Mouse (Mus musculus) lung, postnatal 0 days (tissue): Measurements from ENCODE around the gene Wbp1l. TPM values are rescaled to one million over a fixed set of nuclear protein-coding genes. Genes with fewer than 3 reads are reported as not detected.

Source experiments
- ATAC-seq: fragments of 200-750 bp; cut with Nextera tagmentation; 2 replicates; pipeline ENCODE4 v1.8.0; 2017; ENCODE audit warnings: moderate library complexity
- DNase-seq: peaks from one replicate; pipeline ENCODE4 v3.0.0-alpha.2; 2016; ENCODE audit warnings: low spot score
- H3K27ac ChIP-seq: fragments of 300-500 bp; sonication (generic); 2 replicates; pipeline ENCODE4 v1.5.1; 2014; ENCODE audit warnings: antibody characterized with exemption, mild to moderate bottlenecking, low read length, mixed read lengths
- H3K27me3 ChIP-seq: fragments of 300-500 bp; sonication (generic); replicated peaks from 2 replicates; pipeline ENCODE4 v1.6.1; 2014; ENCODE audit warnings: low read length, mixed read lengths; ENCODE audit not compliant: insufficient read depth
- H3K36me3 ChIP-seq: fragments of 300-500 bp; sonication (generic); 2 replicates; pipeline ENCODE4 v1.6.1; 2014; ENCODE audit warnings: low read length, mixed read lengths; ENCODE audit not compliant: insufficient read depth
- H3K4me1 ChIP-seq: fragments of 300-500 bp; sonication (generic); 2 replicates; pipeline ENCODE4 v1.6.1; 2014; ENCODE audit warnings: antibody characterized with exemption, low read depth, low read length, mixed read lengths; ENCODE audit not compliant: insufficient read depth
- H3K4me2 ChIP-seq: fragments of 300-500 bp; sonication (generic); replicated peaks from 2 replicates; pipeline ENCODE4 v1.6.1; 2014; ENCODE audit warnings: low read depth, mild to moderate bottlenecking, low read length, moderate library complexity, mixed read lengths
- H3K4me3 ChIP-seq: fragments of 300-500 bp; sonication (generic); 2 replicates; pipeline ENCODE4 v1.5.1; 2014; ENCODE audit warnings: low read depth, low read length
- H3K9ac ChIP-seq: fragments of 300-500 bp; sonication (generic); replicated peaks from 2 replicates; pipeline ENCODE4 v1.6.1; 2014; ENCODE audit warnings: low read depth, mild to moderate bottlenecking
- H3K9me3 ChIP-seq: fragments of 300-500 bp; sonication (generic); 2 replicates; pipeline ENCODE4 v1.6.1; 2016; ENCODE audit warnings: low read length, mixed read lengths
- CTCF ChIP-seq: IDR thresholded peaks from 2 replicates; pipeline ENCODE4 v1.5.1; 2016; ENCODE audit warnings: antibody characterized with exemption, mild to moderate bottlenecking
- EP300 ChIP-seq: IDR thresholded peaks from 2 replicates; pipeline ENCODE4 v1.6.1; 2016; ENCODE audit warnings: antibody characterized with exemption, mild to moderate bottlenecking, control low read depth
- WGBS: fragments of 180-500 bp; shearing (Covaris S2); extraction: QIAGEN DNeasy Blood & Tissue Kit; methylation state at CpG from one replicate; pipeline ENCODE4 v1.1.7; 2014; 5-methylcytosine and 5-hydroxymethylcytosine counted together
- polyA plus RNA-seq: library from polyadenylated mRNA; unstranded; fragments of >200 nt; fragmentation: Nextera tagmentation; extraction: Ambion mirVana; gene quantifications from 2 replicates; pipeline ENCODE4 v1.2.1, GENCODE M21; 2015

Gene Wbp1l
- polyA plus RNA-seq, 1 experiment from 2014 or later, result 37.4 TPM

DNA sequence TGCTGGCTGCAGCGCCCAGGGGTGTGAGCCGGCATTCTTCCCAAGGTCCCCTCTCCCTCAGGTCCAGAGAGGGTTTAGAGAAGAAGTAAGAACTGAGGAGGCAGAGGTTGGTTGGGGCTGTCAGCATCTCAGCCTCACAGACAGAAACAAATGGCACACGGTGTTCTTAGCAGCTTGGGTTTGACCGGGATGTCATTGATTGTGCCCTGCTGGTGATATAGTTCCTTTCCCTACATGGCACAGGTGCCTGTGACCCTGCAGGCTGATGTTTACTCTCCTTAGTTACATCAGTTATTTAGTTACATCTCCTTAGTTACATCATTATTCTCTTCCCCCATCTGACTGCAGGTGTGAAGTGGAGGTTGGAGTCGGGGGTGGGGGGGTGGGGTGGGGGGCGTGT, 7.3 kb upstream of the Wbp1l start:
- H3K4me1 ChIP-seq, result no peaks in the 10 kb centered on the region
- no peak overlapping the region for H3K4me2 ChIP-seq
- H3K9me3 ChIP-seq, result no peaks in the 10 kb centered on the region
- no peak overlapping the region for H3K27ac ChIP-seq
- DNase-seq (no peak), ATAC-seq (no peak)
- TF ChIP-seq CTCF (no peak), EP300 (no peak)
- 82% methylated on average over 6 of the region's 6 CpGs for WGBS
- no peak overlapping the region for H3K4me3 ChIP-seq
- no peaks in the 10 kb centered on the region for H3K36me3 ChIP-seq
- no peak overlapping the region for H3K9ac ChIP-seq
- H3K27me3 ChIP-seq, result no peaks in the 10 kb centered on the region

DNA sequence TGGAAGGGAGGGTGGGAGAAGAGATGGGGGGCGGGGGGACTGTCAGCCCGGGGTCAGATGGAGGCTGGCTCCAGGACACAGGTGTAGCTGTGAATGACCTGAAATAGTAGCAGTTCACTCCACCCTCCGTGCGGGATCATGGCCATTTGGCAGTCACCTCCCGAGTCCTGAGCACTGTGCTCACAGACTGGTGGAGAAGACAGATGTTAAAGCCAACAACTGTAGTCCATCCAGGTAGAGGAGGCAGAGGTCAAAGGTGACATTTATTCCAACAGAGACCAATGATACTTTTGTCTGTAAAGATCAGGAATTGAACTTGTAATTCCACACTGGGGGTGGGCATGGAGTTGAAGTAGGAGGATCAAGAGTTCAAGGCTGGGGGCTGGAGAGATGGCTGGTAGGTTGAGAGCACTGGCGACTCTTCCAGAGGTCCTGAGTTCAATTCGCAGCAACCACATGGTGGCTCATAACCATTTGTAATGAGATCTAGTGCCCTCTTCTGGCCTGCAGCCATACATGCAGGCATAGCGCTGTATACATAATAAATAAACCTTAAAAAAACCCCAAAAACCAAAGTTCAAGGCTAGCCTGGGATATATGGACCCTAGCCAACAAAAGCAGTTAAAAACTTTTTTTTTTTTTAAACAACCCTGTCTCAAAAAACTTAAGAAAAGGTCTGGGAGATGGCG, 6.0 kb upstream of the Wbp1l start:
- H3K4me1 ChIP-seq, result no peaks in the 10 kb centered on the region
- no peak overlapping the region for H3K4me3 ChIP-seq
- H3K36me3 ChIP-seq, result no peaks in the 10 kb centered on the region
- DNase-seq (no peak), ATAC-seq (no peak)
- 89% methylated on average over 9 of the region's 9 CpGs for WGBS
- no peak overlapping the region for H3K4me2 ChIP-seq
- H3K27ac ChIP-seq, result no peak overlapping the region
- no peak overlapping the region for H3K9ac ChIP-seq
- H3K27me3 ChIP-seq, result no peaks in the 10 kb centered on the region
- no peaks in the 10 kb centered on the region for H3K9me3 ChIP-seq
- no peak for TF ChIP-seq EP300
- peak; percentile 39 for TF ChIP-seq CTCF

DNA sequence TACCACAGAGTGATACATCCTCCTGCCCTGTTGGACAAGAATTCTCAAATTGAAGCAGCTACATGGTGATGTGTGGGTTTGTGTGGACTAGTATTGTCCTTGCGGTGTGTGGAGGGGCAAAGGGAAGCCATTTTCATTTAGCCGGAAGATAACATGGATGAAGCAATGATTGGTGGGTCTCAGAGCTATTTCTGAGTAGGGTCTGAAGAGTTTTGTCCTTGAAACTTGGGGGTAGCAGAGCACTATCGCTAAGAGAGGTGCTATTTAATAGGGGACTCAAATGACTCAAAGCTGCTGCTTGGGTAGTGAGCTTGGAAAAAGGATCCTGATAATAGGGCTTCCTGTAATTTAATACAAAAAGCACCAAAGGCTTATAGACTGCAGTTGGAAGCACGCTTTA, 697 bp upstream of the Wbp1l start:
- Histone ChIP-seq H3K4me2 (peak overlapping the region; percentile 34; the same call in 1 of the 2 replicates), H3K4me1 (peaks cover 7% of the 10 kb centered on the region; the same call in 1 of the 2 replicates), H3K4me3 (no peak overlapping the region), H3K9ac (no peak overlapping the region), H3K36me3 (no peaks in the 10 kb centered on the region), H3K27me3 (no peaks in the 10 kb centered on the region), H3K27ac (no peak overlapping the region), H3K9me3 (no peaks in the 10 kb centered on the region)
- TF ChIP-seq EP300 (no peak), CTCF (no peak)
- WGBS, result 82% methylated on average over 4 of the region's 4 CpGs
- no peak for ATAC-seq
- DNase-seq, result no peak

DNA sequence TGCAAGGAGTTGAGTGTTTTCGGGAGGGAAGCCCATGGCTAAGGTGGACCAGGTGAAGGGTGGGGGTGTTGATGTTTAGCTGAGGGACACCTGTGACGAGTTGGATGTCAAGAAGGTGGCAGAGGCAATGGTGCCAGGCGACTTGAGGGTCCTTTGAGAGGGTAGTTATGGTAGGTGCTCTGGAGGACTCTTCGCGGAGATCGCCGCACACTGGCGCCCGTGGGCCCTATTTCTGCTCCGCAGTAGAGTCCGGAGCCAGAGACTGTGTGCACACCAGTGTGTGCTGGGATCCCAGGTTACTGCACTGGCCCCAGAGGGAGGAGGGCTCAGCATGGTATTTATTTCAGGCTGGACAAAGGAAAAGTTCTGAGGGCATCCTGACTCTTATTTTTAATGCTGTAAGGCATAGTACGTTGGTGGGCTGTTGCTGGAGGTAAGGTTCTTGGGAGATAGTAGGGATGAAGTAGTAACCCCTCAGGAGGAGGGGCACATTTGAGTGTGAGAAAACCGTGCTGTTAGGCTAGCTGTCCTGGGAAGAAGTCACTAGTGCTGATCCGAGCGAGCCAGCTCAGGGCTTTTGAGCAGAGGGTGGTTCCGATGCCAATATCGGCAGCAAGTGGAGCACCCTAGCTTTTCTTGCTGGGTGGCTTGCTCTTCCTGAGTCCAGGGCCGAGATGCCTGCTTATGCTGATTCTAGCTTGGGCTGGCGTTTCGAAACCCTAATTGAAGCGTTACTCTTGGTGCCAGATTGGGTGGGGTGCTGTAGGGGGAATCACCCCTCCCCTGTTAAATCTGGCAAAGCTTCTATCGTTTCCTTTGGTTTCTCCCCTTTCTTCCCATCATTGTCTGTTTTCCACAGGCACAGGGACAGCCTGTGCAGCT, 732 bp downstream of the Wbp1l start:
- H3K4me1 ChIP-seq, result peaks cover 7% of the 10 kb centered on the region; the same call in 1 of the 2 replicates
- H3K9me3 ChIP-seq, result no peaks in the 10 kb centered on the region
- H3K27me3 ChIP-seq, result no peaks in the 10 kb centered on the region
- DNase-seq (peak; percentile 47), ATAC-seq (peak; percentile 20)
- H3K36me3 ChIP-seq, result no peaks in the 10 kb centered on the region
- 7% methylated on average over 22 of the region's 22 CpGs for WGBS
- H3K27ac ChIP-seq, result peak overlapping the region; percentile 85
- TF ChIP-seq CTCF, result no peak
- TF ChIP-seq EP300, result no peak
- H3K4me2 ChIP-seq, result peak overlapping the region; percentile 77
- peak overlapping the region; percentile 83 for H3K9ac ChIP-seq
- H3K4me3 ChIP-seq, result peak overlapping the region; percentile 97

DNA sequence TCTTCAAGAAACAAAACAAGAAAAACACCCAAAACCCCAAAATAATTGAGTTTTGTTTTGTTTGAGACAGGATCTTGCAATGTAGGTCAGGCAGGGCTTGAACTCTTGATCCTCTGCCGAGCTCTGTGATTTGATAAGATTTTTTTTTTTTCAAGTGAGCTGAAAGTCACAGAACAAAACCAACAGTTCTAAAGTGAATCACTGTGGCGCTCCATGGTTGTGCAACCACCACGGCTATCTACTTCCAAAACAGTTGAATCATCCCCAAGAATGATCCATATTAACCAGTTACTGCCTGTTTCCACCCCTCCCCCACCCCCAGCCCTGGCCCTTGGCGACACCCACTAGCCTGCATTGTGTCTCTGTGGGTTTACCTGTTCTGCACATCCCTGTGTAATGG, 1.5 kb downstream of the Wbp1l start:
- Histone ChIP-seq H3K9ac (no peak overlapping the region), H3K4me1 (peaks cover 7% of the 10 kb centered on the region; the same call in 1 of the 2 replicates), H3K4me3 (no peak overlapping the region), H3K4me2 (peak overlapping the region; percentile 77), H3K27me3 (no peaks in the 10 kb centered on the region), H3K9me3 (no peaks in the 10 kb centered on the region), H3K36me3 (no peaks in the 10 kb centered on the region), H3K27ac (peak overlapping the region; percentile 85)
- WGBS, result 39% methylated on average over 4 of the region's 4 CpGs
- TF ChIP-seq CTCF (no peak), EP300 (no peak)
- ATAC-seq (no peak), DNase-seq (peak; percentile 69)

DNA sequence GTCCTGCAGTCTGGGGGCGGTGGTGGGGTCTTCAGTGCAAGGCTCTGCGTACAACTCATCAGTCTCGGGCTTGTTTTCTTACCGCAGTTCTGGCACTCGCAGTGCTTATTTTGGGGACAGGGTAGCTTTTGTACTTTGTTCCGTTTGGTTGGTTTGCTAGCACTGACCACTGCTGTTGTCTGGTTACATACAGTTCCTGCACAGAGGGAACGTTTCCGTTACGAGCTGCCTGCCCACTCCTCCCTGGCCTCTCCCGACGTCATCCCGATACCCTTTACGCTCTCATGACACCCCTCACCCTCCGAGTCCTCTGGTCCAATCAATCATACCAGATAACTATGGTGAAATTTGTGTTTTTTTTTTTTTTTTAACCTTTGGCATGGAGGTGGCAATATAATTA, 2.6 kb downstream of the Wbp1l start:
- no peak overlapping the region for H3K4me3 ChIP-seq
- WGBS, result 74% methylated on average over 14 of the region's 14 CpGs
- H3K4me1 ChIP-seq, result peaks cover 7% of the 10 kb centered on the region; the same call in 1 of the 2 replicates
- no peak overlapping the region for H3K27ac ChIP-seq
- TF ChIP-seq CTCF, result no peak
- TF ChIP-seq EP300, result no peak
- H3K36me3 ChIP-seq, result 0 out of 2 replicates have a peak, but pooled peaks cover 3% of the 10 kb centered on the region
- no peak for DNase-seq
- no peak overlapping the region for H3K9ac ChIP-seq
- H3K9me3 ChIP-seq, result no peaks in the 10 kb centered on the region
- ATAC-seq, result no peak
- no peak overlapping the region for H3K4me2 ChIP-seq
- no peaks in the 10 kb centered on the region for H3K27me3 ChIP-seq
